Mouse (Mus musculus): ENCODE data around the gene Zc3h7a.

GRCm38 (mm10) chr16:11125371-11125770 lies 50.8 kb downstream of the Zc3h7a start:
- TF ChIP-seq GATA1 (IDR thresholded peaks at IDR 0.05; ENCODE audit: low read length) (no peak), TAL1 (IDR thresholded peaks at IDR 0.05; ENCODE audit: low read length) (no peak)
